Mouse (Mus musculus) embryonic facial prominence, embryonic 10.5 days (tissue): ENCODE measurements around the gene Zgpat. TPM values are rescaled to one million over a fixed set of nuclear protein-coding genes. Genes with fewer than 3 reads are reported as not detected.
A peak's percentile ranks its signal among the peaks of the same experiment; 100 is the strongest.

Source experiments
- DNase-seq: peaks from one replicate; pipeline ENCODE4 v3.0.0-alpha.2; 2017; ENCODE audit warnings: low spot score
- H3K27ac ChIP-seq: fragments of 300-500 bp; sonication (generic); replicated peaks from 2 replicates; pipeline ENCODE4 v1.5.1; 2016; ENCODE audit warnings: mild to moderate bottlenecking
- H3K27me3 ChIP-seq: fragments of 300-500 bp; sonication (generic); replicated peaks from 2 replicates; pipeline ENCODE4 v1.6.1; 2016; ENCODE audit warnings: low read depth, mild to moderate bottlenecking; ENCODE audit not compliant: poor library complexity, severe bottlenecking
- H3K36me3 ChIP-seq: fragments of 300-500 bp; sonication (generic); replicated peaks from 2 replicates; pipeline ENCODE4 v1.6.1; 2016; ENCODE audit warnings: mild to moderate bottlenecking, moderate library complexity
- H3K4me1 ChIP-seq: fragments of 300-500 bp; sonication (generic); 2 replicates; pipeline ENCODE4 v1.6.1; 2016
- H3K4me3 ChIP-seq: fragments of 300-500 bp; sonication (generic); 2 replicates; pipeline ENCODE4 v1.5.1; 2016; ENCODE audit warnings: mild to moderate bottlenecking, moderate library complexity
- H3K9me3 ChIP-seq: fragments of 300-500 bp; sonication (generic); 2 replicates; pipeline ENCODE4 v1.6.1; 2016; ENCODE audit warnings: mild to moderate bottlenecking
- WGBS: fragments of 180-500 bp; shearing (Covaris S2); methylation state at CpG from one replicate; pipeline ENCODE4 v1.1.7; 2016; 5-methylcytosine and 5-hydroxymethylcytosine counted together
- polyA plus RNA-seq: library from polyadenylated mRNA; unstranded; fragments of >200 nt; fragmentation: Nextera tagmentation; extraction: Ambion mirVana; gene quantifications from 2 replicates; pipeline ENCODE4 v1.2.1, GENCODE M21; 2016

Gene Zgpat
- polyA plus RNA-seq, 1 experiment from 2014 or later = 46.9 TPM

DNA sequence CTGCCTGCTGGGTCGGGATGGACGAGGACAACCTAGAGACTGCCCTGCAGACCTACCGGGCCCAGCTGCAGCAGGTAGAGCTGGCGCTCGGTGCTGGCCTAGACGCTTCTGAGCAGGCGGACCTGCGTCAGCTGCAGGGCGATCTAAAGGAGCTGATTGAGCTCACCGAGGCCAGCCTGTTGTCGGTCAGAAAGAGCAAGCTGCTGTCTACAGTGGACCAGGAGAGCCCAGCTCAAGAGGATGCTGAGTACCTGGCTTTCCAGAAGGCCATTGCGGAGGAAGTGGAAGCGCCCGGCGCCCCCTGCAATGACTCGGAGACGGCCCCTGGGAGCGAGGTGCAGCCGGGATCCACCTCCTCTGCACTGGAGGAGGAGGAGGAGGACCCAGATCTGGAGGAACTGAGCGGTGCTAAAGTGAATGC lies 937 bp downstream of the Zgpat start:
- WGBS = under 1% methylated on average over 20 of the region's 20 CpGs
- Histone ChIP-seq H3K27ac (peak overlapping the region; percentile 92), H3K4me1 (peaks cover 38% of the 10 kb centered on the region), H3K9me3 (no peaks in the 10 kb centered on the region), H3K27me3 (no peaks in the 10 kb centered on the region), H3K36me3 (peaks cover 64% of the 10 kb centered on the region), H3K4me3 (peak overlapping the region; percentile 85)
- DNase-seq = peak; percentile 51

DNA sequence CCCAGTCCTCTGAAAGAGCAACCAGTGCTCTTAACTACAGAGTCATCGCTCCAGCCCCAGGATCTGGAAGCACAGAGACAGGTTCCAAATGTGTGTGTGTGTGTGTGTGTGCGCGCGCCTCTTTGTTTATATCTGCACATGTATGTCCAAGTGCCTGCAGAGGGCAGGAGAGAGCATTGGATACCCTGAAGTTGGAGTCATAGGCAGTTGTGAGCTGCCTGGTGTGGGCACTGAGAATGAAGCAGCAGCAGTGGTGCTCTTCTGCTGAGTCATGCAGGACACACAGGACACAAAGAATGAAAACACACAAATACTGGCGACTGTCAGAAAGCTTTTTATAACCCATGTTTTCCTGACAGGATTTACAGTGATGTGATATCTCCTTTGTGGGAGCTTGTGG lies 5.3 kb downstream of the Zgpat start:
- WGBS = 96% methylated on average over 5 of the region's 5 CpGs

DNA sequence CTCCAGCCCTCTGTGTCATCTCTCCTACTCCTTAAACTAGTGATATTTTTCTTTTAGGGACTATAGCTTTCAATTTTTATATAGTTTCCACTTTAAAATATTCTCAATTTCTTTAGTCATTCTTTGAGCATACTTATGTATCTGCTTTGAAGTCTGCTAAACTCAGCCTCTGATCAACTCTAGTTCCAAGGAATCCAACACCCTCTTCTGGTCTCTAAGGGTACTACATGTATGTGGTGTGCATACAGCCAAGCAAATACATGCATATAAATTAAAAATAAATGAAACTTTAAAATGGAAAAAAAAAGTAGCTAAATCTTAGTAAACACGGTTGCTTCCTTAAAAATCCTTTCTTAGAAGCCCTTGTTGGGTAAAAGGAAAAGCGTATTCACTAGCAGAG lies 11.1 kb downstream of the Zgpat start:
- Histone ChIP-seq H3K36me3 (peaks cover 50% of the 10 kb centered on the region), H3K9me3 (no peaks in the 10 kb centered on the region), H3K4me1 (no peaks in the 10 kb centered on the region), H3K27me3 (no peaks in the 10 kb centered on the region), H3K4me3 (no peak overlapping the region), H3K27ac (no peak overlapping the region)
- WGBS = 92% methylated on average over 2 of the region's 2 CpGs
- no peak for DNase-seq

More for the DNA sequence above, 5.3 kb downstream of the Zgpat start:
- Histone ChIP-seq H3K9me3 (no peaks in the 10 kb centered on the region), H3K36me3 (peaks cover 45% of the 10 kb centered on the region), H3K4me3 (no peak overlapping the region), H3K27ac (no peak overlapping the region), H3K4me1 (peaks cover 28% of the 10 kb centered on the region), H3K27me3 (no peaks in the 10 kb centered on the region)
- no peak for DNase-seq

DNA sequence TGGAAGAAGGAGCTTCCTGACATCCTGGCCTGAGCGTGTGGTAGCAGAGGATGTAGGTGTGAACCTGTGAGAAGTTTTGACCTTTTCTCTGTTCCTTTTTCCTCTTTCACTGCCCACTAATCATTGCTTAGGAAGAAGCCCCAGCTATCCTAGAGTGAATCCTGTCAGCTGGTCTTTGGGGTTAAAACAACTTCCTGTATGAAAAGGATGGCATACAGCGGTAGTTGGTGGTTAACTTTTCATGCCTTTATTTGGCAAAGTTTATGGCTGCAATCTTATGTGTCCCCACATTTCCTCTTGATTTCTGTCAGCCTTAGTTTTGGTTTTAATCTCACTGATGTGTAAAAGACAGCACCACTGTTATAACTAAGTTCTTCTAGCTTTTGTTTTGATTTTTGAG lies 12.5 kb downstream of the Zgpat start:
- no peak for DNase-seq
- no peaks in the 10 kb centered on the region for H3K9me3 ChIP-seq
- no peaks in the 10 kb centered on the region for H3K4me1 ChIP-seq
- 85% methylated on average over 2 of the region's 2 CpGs for WGBS
- no peak overlapping the region for H3K27ac ChIP-seq
- no peaks in the 10 kb centered on the region for H3K27me3 ChIP-seq
- no peak overlapping the region for H3K4me3 ChIP-seq
- H3K36me3 ChIP-seq = peaks cover 51% of the 10 kb centered on the region

DNA sequence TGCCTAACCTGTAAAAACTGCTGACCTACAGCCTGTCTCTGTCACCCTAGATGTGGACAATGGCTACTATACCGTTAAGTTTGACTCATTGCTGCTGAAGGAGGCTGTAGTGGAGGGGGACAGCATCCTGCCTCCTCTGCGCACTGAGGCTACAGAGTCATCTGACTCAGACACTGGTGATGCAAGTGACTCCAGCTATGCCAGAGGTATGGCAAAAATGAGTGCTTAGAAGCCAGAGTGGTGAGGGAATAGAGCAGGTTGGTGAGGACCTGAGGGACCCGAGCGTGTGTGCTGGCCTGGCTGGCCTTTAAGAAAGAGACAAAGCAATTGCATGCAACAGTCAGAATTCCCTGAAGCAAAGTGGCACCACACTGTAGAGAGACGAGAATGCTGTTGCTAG lies 14.0 kb downstream of the Zgpat start:
- Histone ChIP-seq H3K4me1 (no peaks in the 10 kb centered on the region), H3K36me3 (peaks cover 66% of the 10 kb centered on the region), H3K4me3 (no peak overlapping the region), H3K27ac (no peak overlapping the region), H3K27me3 (no peaks in the 10 kb centered on the region), H3K9me3 (no peaks in the 10 kb centered on the region)
- DNase-seq = no peak
- WGBS = 88% methylated on average over 5 of the region's 5 CpGs

DNA sequence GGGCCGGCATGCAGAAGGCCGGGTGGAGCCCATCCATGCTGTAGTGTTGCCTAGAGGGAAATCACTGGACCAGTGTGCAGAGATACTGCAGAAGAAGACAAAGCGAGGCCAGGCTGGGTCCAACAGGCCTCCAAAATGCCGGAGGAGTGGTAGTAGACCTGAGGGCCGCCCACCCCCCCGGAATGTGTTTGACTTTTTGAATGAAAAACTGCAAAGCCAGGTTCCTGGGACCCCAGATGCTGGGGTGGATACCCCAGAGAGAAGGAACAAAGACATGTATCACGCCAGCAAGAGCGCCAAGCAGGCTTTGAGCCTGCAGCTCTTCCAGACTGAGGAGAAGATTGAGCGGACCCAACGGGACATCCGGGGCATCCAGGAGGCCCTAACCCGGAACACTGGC lies 15.1 kb downstream of the Zgpat start, which contains the start of gene Lime1:
Lime1 (plus strand) TSS at position 301 of the 400 bp plus-strand sequence.
- no peak within 1 kb of the TSS for H3K27ac ChIP-seq
- DNase-seq = no peak
- no peaks in the 10 kb centered on the region for H3K9me3 ChIP-seq
- no peaks in the 10 kb centered on the region for H3K4me1 ChIP-seq
- no peaks in the 10 kb centered on the region for H3K27me3 ChIP-seq
- 94% methylated on average over 12 of the region's 12 CpGs for WGBS
- no peak within 1 kb of the TSS for H3K4me3 ChIP-seq
- peaks cover 77% of the 10 kb centered on the region for H3K36me3 ChIP-seq

DNA sequence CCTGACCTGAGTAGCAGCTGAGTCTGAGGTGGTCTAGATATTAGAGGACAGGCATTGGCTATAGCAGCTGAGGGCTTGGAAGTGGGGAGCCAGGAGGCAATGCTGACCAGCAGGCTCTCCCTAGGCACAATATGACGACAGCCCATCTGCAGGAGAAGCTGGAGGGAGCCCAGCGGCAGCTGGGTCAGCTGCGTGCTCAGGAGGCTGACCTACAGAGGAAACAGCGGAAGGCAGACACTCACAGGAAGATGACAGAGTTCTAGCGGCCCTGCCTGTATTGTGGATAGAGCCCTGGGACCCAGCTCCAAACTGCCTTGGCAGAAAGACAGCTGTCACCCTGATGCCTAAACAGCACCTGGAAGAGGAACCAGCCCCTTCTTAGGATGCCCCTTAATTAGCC lies 15.5 kb downstream of the Zgpat start:
- Histone ChIP-seq H3K4me3 (no peak overlapping the region), H3K27me3 (no peaks in the 10 kb centered on the region), H3K36me3 (peaks cover 81% of the 10 kb centered on the region), H3K27ac (no peak overlapping the region), H3K9me3 (no peaks in the 10 kb centered on the region), H3K4me1 (no peaks in the 10 kb centered on the region)
- 88% methylated on average over 5 of the region's 5 CpGs for WGBS
- no peak for DNase-seq

DNA sequence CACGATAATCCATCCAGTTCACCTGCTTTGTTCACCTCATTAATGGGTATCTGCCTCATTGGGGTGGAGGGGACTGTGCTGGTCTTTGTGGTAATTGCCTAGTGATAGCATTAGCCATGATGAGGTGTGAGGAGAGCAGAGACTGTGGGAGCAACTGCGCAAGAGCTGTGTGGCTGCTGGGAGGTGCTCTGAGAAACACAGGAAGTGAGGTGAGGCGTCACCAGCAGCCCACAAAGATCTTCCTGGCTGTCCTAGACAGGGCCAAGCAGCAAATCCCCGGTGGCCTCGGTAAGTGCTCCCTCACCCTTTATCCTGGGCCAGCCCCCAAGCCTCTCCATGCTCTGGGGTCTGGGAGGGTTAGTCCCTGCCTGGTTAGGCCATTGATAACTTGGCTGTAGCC lies 16.4 kb downstream of the Zgpat start:
- no peaks in the 10 kb centered on the region for H3K9me3 ChIP-seq
- H3K27ac ChIP-seq = no peak overlapping the region
- WGBS = 91% methylated on average over 5 of the region's 5 CpGs
- no peak overlapping the region for H3K4me3 ChIP-seq
- peaks cover 89% of the 10 kb centered on the region for H3K36me3 ChIP-seq
- no peaks in the 10 kb centered on the region for H3K27me3 ChIP-seq
- no peak for DNase-seq
- no peaks in the 10 kb centered on the region for H3K4me1 ChIP-seq

DNA sequence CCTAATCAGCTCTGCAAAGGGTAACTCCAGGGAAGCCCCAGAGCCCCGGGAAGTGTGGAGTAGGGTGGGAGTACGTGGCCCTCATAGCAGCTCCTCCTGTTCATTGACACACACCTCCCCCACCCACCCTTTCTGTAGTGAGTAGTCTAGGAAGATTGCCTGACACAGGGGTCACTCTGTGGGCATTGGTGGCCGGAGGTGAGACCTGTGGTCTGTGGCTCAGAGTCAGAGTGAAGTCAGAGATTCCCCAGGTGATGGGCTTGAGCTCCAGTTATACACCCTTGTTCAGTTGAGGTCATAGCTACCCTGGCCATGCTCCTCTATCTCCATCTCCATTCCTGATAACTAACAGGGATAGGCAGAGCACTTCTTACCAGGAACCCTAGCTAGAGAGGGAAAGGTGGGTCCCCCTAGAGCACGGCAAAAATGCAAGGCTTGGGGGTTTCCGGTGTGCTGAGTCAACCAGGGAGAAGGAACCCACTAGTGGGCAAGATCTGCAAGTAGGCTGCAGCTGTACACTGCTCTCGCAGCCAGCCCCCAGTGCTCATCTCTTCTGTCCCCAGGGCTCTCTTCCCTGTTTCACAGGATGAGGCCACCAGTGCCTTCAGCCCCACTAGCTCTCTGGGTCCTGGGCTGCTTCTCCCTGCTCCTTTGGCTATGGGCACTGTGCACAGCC lies 17.0 kb downstream of the Zgpat start:
- no peak for DNase-seq
- WGBS = 93% methylated on average over 6 of the region's 6 CpGs
- no peaks in the 10 kb centered on the region for H3K27me3 ChIP-seq
- peaks cover 96% of the 10 kb centered on the region for H3K36me3 ChIP-seq
- H3K4me3 ChIP-seq = no peak overlapping the region
- no peaks in the 10 kb centered on the region for H3K9me3 ChIP-seq
- no peak overlapping the region for H3K27ac ChIP-seq
- no peaks in the 10 kb centered on the region for H3K4me1 ChIP-seq

DNA sequence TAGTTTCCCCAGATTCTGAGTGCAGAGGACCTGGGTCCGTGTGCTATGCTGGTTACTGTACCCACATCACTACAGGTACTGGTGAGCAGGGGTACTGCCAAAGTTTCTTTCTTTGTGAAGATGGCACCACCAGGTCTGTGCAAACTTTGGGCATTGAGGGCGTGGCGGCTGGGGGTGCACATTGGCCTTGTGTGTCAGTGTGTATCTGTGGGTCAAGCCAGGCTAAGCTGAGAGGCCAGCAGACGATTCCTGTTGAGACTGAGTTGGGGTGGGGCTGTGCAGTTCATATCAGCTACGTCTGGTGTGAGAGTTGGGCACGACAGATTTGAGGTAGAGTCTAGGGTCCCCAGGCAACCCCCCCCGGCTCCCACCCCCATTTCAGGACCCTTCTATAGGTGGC lies 19.7 kb downstream of the Zgpat start:
- H3K4me1 ChIP-seq = no peaks in the 10 kb centered on the region
- H3K4me3 ChIP-seq = no peak overlapping the region
- no peaks in the 10 kb centered on the region for H3K27me3 ChIP-seq
- DNase-seq = no peak
- 0 out of 2 replicates have a peak overlapping the region, but pooled peaks have one; percentile 44 for H3K27ac ChIP-seq
- H3K9me3 ChIP-seq = no peaks in the 10 kb centered on the region
- 88% methylated on average over 7 of the region's 7 CpGs for WGBS
- H3K36me3 ChIP-seq = peaks cover 80% of the 10 kb centered on the region

DNA sequence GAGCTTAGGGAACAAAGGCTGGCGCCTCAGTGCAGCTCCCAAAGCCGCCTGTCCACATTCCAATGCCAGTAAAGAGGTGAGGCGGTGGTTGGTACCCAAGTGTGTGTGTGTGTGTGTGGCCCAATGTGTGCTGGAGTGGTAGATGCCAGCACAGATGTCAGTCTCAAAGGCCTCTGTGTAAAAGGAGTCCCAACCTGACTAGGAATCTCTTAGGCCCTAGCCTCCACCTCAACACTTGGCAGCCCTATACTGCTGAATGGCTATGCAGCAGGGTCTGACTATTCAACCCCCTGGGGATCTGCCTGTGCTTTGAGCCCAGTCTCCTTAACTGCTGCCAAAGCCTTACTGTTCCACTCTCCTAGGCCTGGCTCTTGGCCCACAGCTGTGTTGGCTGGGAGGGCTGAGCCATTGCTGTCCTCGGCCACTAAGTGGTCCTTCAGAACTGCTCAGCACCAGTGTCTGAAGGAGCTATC lies 20.2 kb downstream of the Zgpat start:
- H3K9me3 ChIP-seq = no peaks in the 10 kb centered on the region
- H3K36me3 ChIP-seq = peaks cover 80% of the 10 kb centered on the region
- H3K4me3 ChIP-seq = no peak overlapping the region
- H3K27me3 ChIP-seq = no peaks in the 10 kb centered on the region
- WGBS = 78% methylated on average over 4 of the region's 4 CpGs
- H3K4me1 ChIP-seq = no peaks in the 10 kb centered on the region
- peak; percentile 24 for DNase-seq
- H3K27ac ChIP-seq = peak overlapping the region; percentile 44; the same call in 1 of the 2 replicates

DNA sequence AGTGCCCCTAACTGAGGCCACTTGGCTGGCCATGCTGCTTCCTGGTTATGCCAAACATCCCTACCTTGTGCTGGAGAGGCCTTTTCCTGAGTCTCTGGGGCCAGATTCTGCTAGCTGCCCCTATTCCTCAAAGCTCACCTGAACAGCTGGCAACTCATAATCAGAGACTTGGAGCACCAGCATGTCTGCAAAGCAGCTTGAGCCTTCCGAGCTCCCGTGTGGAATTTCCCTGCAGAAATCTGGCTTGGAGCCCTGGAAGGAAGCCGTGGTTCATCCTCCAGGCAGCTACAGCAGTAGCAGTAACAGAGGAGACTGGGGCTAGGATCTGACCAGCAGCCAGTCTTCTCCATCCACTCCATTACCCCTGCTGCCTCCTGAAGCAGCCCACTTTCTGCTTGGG lies 21.2 kb downstream of the Zgpat start:
- Histone ChIP-seq H3K27ac (no peak overlapping the region), H3K4me1 (no peaks in the 10 kb centered on the region), H3K4me3 (no peak overlapping the region), H3K36me3 (peaks cover 80% of the 10 kb centered on the region), H3K27me3 (no peaks in the 10 kb centered on the region), H3K9me3 (no peaks in the 10 kb centered on the region)
- 96% methylated on average over 3 of the region's 3 CpGs for WGBS
- no peak for DNase-seq

DNA sequence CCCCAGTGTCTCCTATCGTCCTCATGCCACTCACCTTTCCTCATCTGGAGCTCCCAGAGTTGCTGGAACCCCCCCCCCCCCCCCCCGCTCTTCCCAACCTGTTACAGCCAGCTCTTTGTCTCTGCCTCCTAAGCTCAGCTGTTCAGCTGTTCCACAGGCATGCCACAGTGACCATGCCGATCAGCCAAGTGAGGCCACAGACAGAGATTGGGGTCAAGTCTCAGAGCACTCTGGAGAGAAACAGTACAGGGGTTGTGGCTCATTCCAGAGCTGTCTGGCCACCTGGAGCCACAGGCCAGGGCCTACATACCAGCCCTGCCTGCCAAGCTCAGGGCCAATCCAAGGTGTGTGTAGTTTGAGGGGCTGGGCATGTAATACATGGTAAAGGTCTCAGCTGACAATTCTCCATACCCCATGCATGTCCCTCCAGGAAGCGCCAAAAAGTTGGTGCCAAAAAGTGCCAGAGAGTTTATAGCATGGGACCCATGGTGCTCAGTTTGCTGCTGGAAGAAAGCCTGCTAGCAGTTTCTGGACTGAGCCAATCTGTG lies 22.0 kb downstream of the Zgpat start:
- no peaks in the 10 kb centered on the region for H3K27me3 ChIP-seq
- no peaks in the 10 kb centered on the region for H3K9me3 ChIP-seq
- H3K4me3 ChIP-seq = no peak overlapping the region
- WGBS = 75% methylated on average over 4 of the region's 4 CpGs
- peaks cover 80% of the 10 kb centered on the region for H3K36me3 ChIP-seq
- no peaks in the 10 kb centered on the region for H3K4me1 ChIP-seq
- H3K27ac ChIP-seq = no peak overlapping the region
- no peak for DNase-seq
